In genomic region chr4:81565422-81566395, GRCm38 (mm10) we compare ENCODE assay signal across 8 mouse cellular contexts.
DNase-seq lines count a peak whose midpoint lies in the region; ATAC-seq and TF ChIP-seq lines count a peak whose summit lies in the region.

No protein-coding gene starts in this region.

- no peak for TF ChIP-seq EP300 in heart, postnatal 0 days (IDR thresholded peaks at IDR 0.05; ENCODE audit: low read depth)

- WGBS in hindbrain, embryonic 13.5 days, result 78% methylated on average over 21 of the region's 21 CpGs
- 80% methylated on average over 21 of the region's 21 CpGs for WGBS in hindbrain, embryonic 12.5 days
- 64% methylated on average over 21 of the region's 21 CpGs for WGBS in heart, postnatal 0 days

- no peaks in the 10 kb centered on the region for H3K27me3 ChIP-seq in hindbrain, embryonic 13.5 days
- no peaks in the 10 kb centered on the region for H3K27me3 ChIP-seq in hindbrain, embryonic 12.5 days
- H3K27me3 ChIP-seq in heart, postnatal 0 days (ENCODE audit: control insufficient read depth, insufficient read depth, low read length), result no peaks in the 10 kb centered on the region

- H3K27ac ChIP-seq in hindbrain, embryonic 13.5 days, result peak overlapping the region; percentile 86; the same call in 1 of the 2 replicates
- H3K27ac ChIP-seq in hindbrain, embryonic 12.5 days, result no peak overlapping the region
- H3K27ac ChIP-seq in heart, postnatal 0 days (ENCODE audit: low read depth), result peak overlapping the region; percentile 48

- no peak overlapping the region for H3K9ac ChIP-seq in hindbrain, embryonic 13.5 days
- H3K9ac ChIP-seq in hindbrain, embryonic 12.5 days, result no peak overlapping the region
- 0 out of 2 replicates have a peak overlapping the region, but pooled peaks have one; percentile 6 for H3K9ac ChIP-seq in heart, postnatal 0 days (replicated peaks; ENCODE audit: low read depth, low read length)

- no peaks in the 10 kb centered on the region for H3K36me3 ChIP-seq in hindbrain, embryonic 13.5 days
- no peaks in the 10 kb centered on the region for H3K36me3 ChIP-seq in hindbrain, embryonic 12.5 days
- H3K36me3 ChIP-seq in heart, postnatal 0 days (replicated peaks; ENCODE audit: control insufficient read depth, insufficient read depth, low read length), result no peaks in the 10 kb centered on the region

- peak; percentile 93 for DNase-seq in brain, adult 2 months (ENCODE audit: low read depth, low spot score)
- peak; percentile 63 to 67 for DNase-seq in cerebellum, postnatal 10 days
- DNase-seq in heart, postnatal 0 days (ENCODE audit: low spot score), result peak; percentile 45
- no peak for DNase-seq in testis, postnatal 10 days (ENCODE audit: low spot score)
- no peak for DNase-seq in testis, postnatal 14 days (ENCODE audit: low spot score)

- no peak overlapping the region for H3K4me2 ChIP-seq in hindbrain, embryonic 13.5 days
- no peak overlapping the region for H3K4me2 ChIP-seq in hindbrain, embryonic 12.5 days (replicated peaks)
- peak overlapping the region; percentile 39 for H3K4me2 ChIP-seq in heart, postnatal 0 days (ENCODE audit: low read depth, low read length)

- no peaks in the 10 kb centered on the region for H3K9me3 ChIP-seq in hindbrain, embryonic 13.5 days
- H3K9me3 ChIP-seq in hindbrain, embryonic 12.5 days (replicated peaks), result no peaks in the 10 kb centered on the region
- no peaks in the 10 kb centered on the region for H3K9me3 ChIP-seq in heart, postnatal 0 days (replicated peaks; ENCODE audit: control insufficient read depth, low read length)

- peaks cover 42% of the 10 kb centered on the region for H3K4me1 ChIP-seq in hindbrain, embryonic 13.5 days (replicated peaks)
- peaks cover 26% of the 10 kb centered on the region for H3K4me1 ChIP-seq in hindbrain, embryonic 12.5 days
- H3K4me1 ChIP-seq in heart, postnatal 0 days (ENCODE audit: control insufficient read depth, insufficient read depth), result peaks cover 11% of the 10 kb centered on the region

- ATAC-seq in hindbrain, embryonic 13.5 days (ENCODE audit: low FRiP score), result no peak
- ATAC-seq in hindbrain, embryonic 12.5 days (ENCODE audit: low FRiP score), result no peak
- ATAC-seq in heart, postnatal 0 days (ENCODE audit: insufficient read depth, low read depth), result peak; percentile 44; the same call in 1 of the 2 replicates
- no peak for ATAC-seq in megakaryocyte, adult 5-6 weeks (ENCODE audit: poor library complexity, severe bottlenecking)

- TF ChIP-seq CTCF in heart, postnatal 0 days (IDR thresholded peaks at IDR 0.05; ENCODE audit: low read depth), result no peak

- no peak overlapping the region for H3K4me3 ChIP-seq in hindbrain, embryonic 13.5 days
- no peak overlapping the region for H3K4me3 ChIP-seq in hindbrain, embryonic 12.5 days
- no peak overlapping the region for H3K4me3 ChIP-seq in heart, postnatal 0 days (ENCODE audit: low read depth, low read length)

Comparison
In these comparisons a context has a peak if more than half of its experiments do, and no peak if none do; other contexts are left out.
1. DNase-seq: peak in brain, adult 2 months (single experiment), cerebellum, postnatal 10 days (2 of 2) and heart, postnatal 0 days (single experiment); none in testis, postnatal 10 days (single experiment) and testis, postnatal 14 days (single experiment).